Mouse (Mus musculus): Measurements from ENCODE around the gene Olfr804. TPM values are rescaled to one million over a fixed set of nuclear protein-coding genes. Genes with fewer than 3 reads are reported as not detected.

Gene Olfr804
- not detected for total RNA-seq (2021)
- long read RNA-seq, experiment 1 = 0 reads
- long read RNA-seq, experiment 2 = 0 reads

- DNase-seq = no peak
These were observed at the start of gene Olfr804 for GRCm38 (mm10) chr10:129702910-129703309. Gene Olfr804 (plus strand): TSS chr10:129703210.

GRCm38 (mm10) chr10:129657394-129657793, 45.6 kb upstream of the Olfr804 start, which contains the start of gene Olfr800:
Gene Olfr800 (plus strand): TSS chr10:129657694.
- no peak for DNase-seq

GRCm38 (mm10) chr10:129673765-129674164, 29.2 kb upstream of the Olfr804 start, which contains the start of gene Olfr801:
Gene Olfr801 (minus strand): TSS chr10:129673865.
- no peak for DNase-seq

GRCm38 (mm10) chr10:129688069-129688468, 14.9 kb upstream of the Olfr804 start, which contains the start of gene Olfr802:
Gene Olfr802 (minus strand): TSS chr10:129688169.
- DNase-seq = no peak

- no peak for DNase-seq
These were observed 8.8 kb upstream of the Olfr804 start, which contains the start of gene Olfr803 for GRCm38 (mm10) chr10:129694186-129694585. Gene Olfr803 (minus strand): TSS chr10:129694286.

- no peak for DNase-seq
These were observed 26.3 kb downstream of the Olfr804 start, which contains the start of gene Olfr805 for GRCm38 (mm10) chr10:129729275-129729674. Gene Olfr805 (minus strand): TSS chr10:129729375.

- DNase-seq = no peak
These were observed 38.8 kb downstream of the Olfr804 start, which contains the start of gene Olfr806 for GRCm38 (mm10) chr10:129741821-129742220. Gene Olfr806 (minus strand): TSS chr10:129741921.

- DNase-seq = no peak
These were observed 54.7 kb downstream of the Olfr804 start, which contains the start of gene Olfr807 for GRCm38 (mm10) chr10:129757693-129758092. Gene Olfr807 (minus strand): TSS chr10:129757793.

Small RNAs within 50 kb of the gene (microRNA-seq; reads per million reads assigned to microRNA genes)
- 0 reads per million in 2 experiments for gene Gm24485

Other genes with a start within 250 kb of the Olfr804 start
- not detected for gene Olfr787, start 241.3 kb upstream of the Olfr804 start, total RNA-seq (2021)
- gene Olfr788, start 232.2 kb upstream of the Olfr804 start, total RNA-seq (2021) = not detected
- not detected for gene Olfr789, start 218.5 kb upstream of the Olfr804 start, total RNA-seq (2021)
- gene Olfr790, start 204.7 kb upstream of the Olfr804 start, total RNA-seq (2021) = not detected
- gene Olfr791, start 181.4 kb upstream of the Olfr804 start, total RNA-seq (2021) = not detected
- gene Olfr792, start 164.0 kb upstream of the Olfr804 start, total RNA-seq (2021) = not detected
- gene Olfr794, start 135.6 kb upstream of the Olfr804 start, total RNA-seq (2021) = not detected
- gene Olfr796, start 90.6 kb upstream of the Olfr804 start, total RNA-seq (2021) = not detected
- gene Olfr798, start 75.3 kb upstream of the Olfr804 start, total RNA-seq (2021) = not detected
- not detected for gene Olfr799, start 65.7 kb upstream of the Olfr804 start, total RNA-seq (2021)
- not detected for gene Olfr800, start 45.5 kb upstream of the Olfr804 start, total RNA-seq (2021)
- gene Olfr801, start 29.3 kb upstream of the Olfr804 start, total RNA-seq (2021) = not detected
- not detected for gene Olfr802, start 15.0 kb upstream of the Olfr804 start, total RNA-seq (2021)
- not detected for gene Olfr803, start 8.9 kb upstream of the Olfr804 start, total RNA-seq (2021)
- not detected for gene Olfr805, start 26.2 kb downstream of the Olfr804 start, total RNA-seq (2021)
- not detected for gene Olfr806, start 38.7 kb downstream of the Olfr804 start, total RNA-seq (2021)
- gene Olfr807, start 54.6 kb downstream of the Olfr804 start, total RNA-seq (2021) = not detected
- gene Olfr808, start 62.3 kb downstream of the Olfr804 start, total RNA-seq (2021) = not detected
- gene Olfr809, start 71.4 kb downstream of the Olfr804 start, total RNA-seq (2021) = not detected
- not detected for gene Olfr810, start 91.7 kb downstream of the Olfr804 start, total RNA-seq (2021)
- not detected for gene Olfr811, start 101.2 kb downstream of the Olfr804 start, total RNA-seq (2021)
- gene Olfr812, start 142.9 kb downstream of the Olfr804 start, total RNA-seq (2021) = not detected
- not detected for gene Olfr813, start 152.2 kb downstream of the Olfr804 start, total RNA-seq (2021)
- gene Olfr814, start 176.6 kb downstream of the Olfr804 start, total RNA-seq (2021) = not detected
- gene Olfr815, start 202.7 kb downstream of the Olfr804 start, total RNA-seq (2021) = not detected
- gene Olfr816, start 212.4 kb downstream of the Olfr804 start, total RNA-seq (2021) = not detected
- gene Olfr818, start 245.9 kb downstream of the Olfr804 start, total RNA-seq (2021) = not detected